Mouse (Mus musculus): ENCODE results near the gene 4632433K11Rik.

GRCm38 (mm10) chr7:4995268-4996002 lies 38.5 kb upstream of the 4632433K11Rik start:
- TF ChIP-seq POLR2A (IDR thresholded peaks at IDR 0.05; ENCODE audit: borderline replicate concordance, insufficient read depth, low read length) (no peak), CTCF (IDR thresholded peaks at IDR 0.05; ENCODE audit: borderline replicate concordance, insufficient read depth, low read depth, low read length) (no peak)
